Mouse (Mus musculus): ENCODE measurements at regions not wholly inside any gene's neighbourhood (a gene's known extent, or its start where the extent isn't known, plus 50 kb on each side); places are given as distances from the start of the nearest gene placed in this dataset.

DNA sequence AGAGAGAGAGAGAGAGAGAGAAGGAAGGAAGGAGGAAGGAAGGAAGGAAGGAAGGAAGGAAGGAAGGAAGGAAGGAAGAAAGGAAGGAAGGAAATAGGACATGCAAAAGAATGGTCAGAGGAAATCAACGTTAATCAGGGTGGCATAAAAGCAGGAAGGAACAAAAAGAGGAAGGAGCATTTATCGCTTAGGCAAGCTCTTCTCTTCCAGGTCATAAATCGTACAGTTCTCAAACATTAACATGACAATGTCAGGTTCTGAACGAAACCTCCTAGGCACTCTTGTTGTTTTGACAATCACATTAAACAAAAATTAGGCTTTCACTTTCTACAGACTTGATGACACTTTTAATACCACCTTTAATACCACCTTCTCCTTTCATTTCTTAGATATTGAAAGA lies 594.0 kb downstream of the Efna5 start:
- H3K27me3 ChIP-seq (ENCODE audit: control insufficient read depth, insufficient read depth, low read length, poor library complexity, severe bottlenecking), result no peaks in the 10 kb centered on the region
- no peaks in the 10 kb centered on the region for H3K36me3 ChIP-seq (ENCODE audit: control insufficient read depth, insufficient read depth, low read length, poor library complexity, severe bottlenecking)
- DNase-seq (ENCODE audit: low read depth, low spot score), result no peak

- DNase-seq (ENCODE audit: low read depth, low spot score), result no peak
- no peaks in the 10 kb centered on the region for H3K27me3 ChIP-seq (ENCODE audit: control insufficient read depth, insufficient read depth, low read length, poor library complexity, severe bottlenecking)
- no peaks in the 10 kb centered on the region for H3K36me3 ChIP-seq (ENCODE audit: control insufficient read depth, insufficient read depth, low read length, poor library complexity, severe bottlenecking)
These were observed 594.7 kb downstream of the Efna5 start for GRCm38 (mm10) chr17:62286086-62287080.

GRCm38 (mm10) chr17:62280201-62280600 lies 600.9 kb downstream of the Efna5 start:
- H3K27me3 ChIP-seq (ENCODE audit: control insufficient read depth, insufficient read depth, low read length, poor library complexity, severe bottlenecking), result no peaks in the 10 kb centered on the region
- H3K36me3 ChIP-seq (ENCODE audit: control insufficient read depth, insufficient read depth, low read length, poor library complexity, severe bottlenecking), result no peaks in the 10 kb centered on the region
- DNase-seq (ENCODE audit: low read depth, low spot score), result no peak

GRCm38 (mm10) chr17:62271399-62271798 lies 609.7 kb downstream of the Efna5 start:
- DNase-seq (ENCODE audit: low read depth, low spot score), result no peak
- no peaks in the 10 kb centered on the region for H3K27me3 ChIP-seq (ENCODE audit: control insufficient read depth, insufficient read depth, low read length, poor library complexity, severe bottlenecking)
- H3K36me3 ChIP-seq (ENCODE audit: control insufficient read depth, insufficient read depth, low read length, poor library complexity, severe bottlenecking), result no peaks in the 10 kb centered on the region

DNA sequence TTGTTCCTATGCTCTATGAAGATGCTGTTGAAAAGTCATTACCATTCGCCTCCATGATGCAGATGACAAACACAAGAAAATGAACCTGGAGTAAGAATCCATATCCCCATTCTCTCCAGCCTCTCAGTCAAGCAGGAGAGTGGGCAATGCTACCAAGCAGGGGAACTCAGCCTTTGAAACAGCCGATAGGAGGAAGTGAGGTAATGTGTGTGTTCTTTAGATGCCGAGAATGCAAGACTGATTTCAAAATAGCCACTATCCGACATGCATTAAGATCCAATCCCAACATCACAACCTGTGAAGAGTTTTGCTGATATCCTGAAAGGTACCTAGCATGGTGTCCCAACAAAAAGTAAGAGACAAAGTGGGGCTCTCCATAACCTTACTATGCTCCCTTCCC lies 611.8 kb downstream of the Efna5 start:
- no peak for DNase-seq (ENCODE audit: low read depth, low spot score)
- H3K27me3 ChIP-seq (ENCODE audit: control insufficient read depth, insufficient read depth, low read length, poor library complexity, severe bottlenecking), result no peaks in the 10 kb centered on the region
- no peaks in the 10 kb centered on the region for H3K36me3 ChIP-seq (ENCODE audit: control insufficient read depth, insufficient read depth, low read length, poor library complexity, severe bottlenecking)

DNA sequence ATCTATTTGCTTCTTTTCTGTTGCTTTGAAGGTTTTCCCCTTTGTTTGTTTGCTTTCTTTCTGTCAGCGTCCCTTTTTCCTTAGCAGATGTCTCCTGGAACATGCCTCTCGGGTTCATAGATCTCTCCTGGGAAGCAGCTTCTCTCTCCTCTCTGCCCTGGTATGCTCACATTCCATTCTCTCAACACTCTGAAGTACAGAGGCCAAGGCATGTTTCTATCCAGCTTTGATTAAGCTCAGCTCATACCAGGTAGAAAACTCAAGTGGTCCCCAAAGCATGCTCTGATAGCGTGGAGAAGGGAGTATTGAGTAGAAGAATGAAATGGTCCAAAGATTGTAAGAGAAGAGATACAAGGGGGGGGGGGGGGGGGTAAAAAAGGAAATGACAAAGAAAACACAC lies 627.7 kb downstream of the Efna5 start:
- Histone ChIP-seq H3K27me3 (ENCODE audit: control insufficient read depth, insufficient read depth, low read length, poor library complexity, severe bottlenecking) (no peaks in the 10 kb centered on the region), H3K36me3 (ENCODE audit: control insufficient read depth, insufficient read depth, low read length, poor library complexity, severe bottlenecking) (no peaks in the 10 kb centered on the region)
- DNase-seq (ENCODE audit: low read depth, low spot score), result no peak

DNA sequence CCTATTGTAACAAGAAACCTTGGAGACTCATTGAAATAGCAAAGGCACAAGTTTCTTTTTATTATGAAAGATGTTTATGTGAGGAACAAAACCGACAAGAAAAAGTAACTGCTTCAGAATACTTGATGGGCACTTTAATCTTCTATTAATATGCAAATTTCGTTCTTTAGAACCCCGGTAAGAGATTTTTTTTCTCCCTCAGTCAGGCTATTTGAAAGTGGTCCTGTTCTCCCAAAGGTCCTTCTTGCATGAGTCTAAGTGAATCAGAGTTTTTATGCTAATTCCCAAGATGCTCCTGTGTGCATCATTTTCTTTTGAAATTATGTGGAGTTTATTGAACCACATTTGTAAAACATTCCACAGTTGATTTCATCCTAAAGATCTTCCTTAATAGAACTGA lies 633.1 kb downstream of the Efna5 start:
- no peaks in the 10 kb centered on the region for H3K27me3 ChIP-seq (ENCODE audit: control insufficient read depth, insufficient read depth, low read length, poor library complexity, severe bottlenecking)
- DNase-seq (ENCODE audit: low read depth, low spot score), result no peak

GRCm38 (mm10) chr17:62246650-62247049 lies 634.5 kb downstream of the Efna5 start:
- Histone ChIP-seq H3K36me3 (ENCODE audit: control insufficient read depth, insufficient read depth, low read length, poor library complexity, severe bottlenecking) (no peaks in the 10 kb centered on the region), H3K27me3 (ENCODE audit: control insufficient read depth, insufficient read depth, low read length, poor library complexity, severe bottlenecking) (no peaks in the 10 kb centered on the region)
- no peak for DNase-seq (ENCODE audit: low read depth, low spot score)

More for the DNA sequence above, 633.1 kb downstream of the Efna5 start:
- H3K36me3 ChIP-seq (ENCODE audit: control insufficient read depth, insufficient read depth, low read length, poor library complexity, severe bottlenecking), result no peaks in the 10 kb centered on the region

DNA sequence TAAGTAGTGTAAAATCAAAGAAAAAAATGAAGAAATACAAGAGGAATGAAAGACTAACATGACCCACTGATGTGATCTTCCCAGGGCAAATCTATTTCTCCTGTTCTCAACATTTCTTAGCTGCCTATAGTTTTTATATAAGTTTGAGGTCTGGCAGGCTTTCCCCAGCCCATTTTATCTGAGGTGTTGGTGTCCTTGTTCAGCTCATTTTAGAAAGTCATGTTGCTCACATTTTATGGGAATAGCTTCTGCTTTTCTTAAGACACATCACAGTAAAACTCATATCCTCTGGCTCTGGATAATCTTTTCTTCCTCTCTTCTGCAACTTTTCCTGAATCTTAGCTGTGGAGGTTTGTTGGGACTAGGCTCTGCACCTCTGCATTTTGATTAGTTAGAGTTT lies 650.2 kb downstream of the Efna5 start:
- H3K27me3 ChIP-seq (ENCODE audit: control insufficient read depth, insufficient read depth, low read length, poor library complexity, severe bottlenecking), result no peaks in the 10 kb centered on the region
- H3K36me3 ChIP-seq (ENCODE audit: control insufficient read depth, insufficient read depth, low read length, poor library complexity, severe bottlenecking), result no peaks in the 10 kb centered on the region
- no peak for DNase-seq (ENCODE audit: low read depth, low spot score)

- no peak for DNase-seq (ENCODE audit: low read depth, low spot score)
- no peaks in the 10 kb centered on the region for H3K36me3 ChIP-seq (ENCODE audit: control insufficient read depth, insufficient read depth, low read length, poor library complexity, severe bottlenecking)
- H3K27me3 ChIP-seq (ENCODE audit: control insufficient read depth, insufficient read depth, low read length, poor library complexity, severe bottlenecking), result no peaks in the 10 kb centered on the region
These were observed 670.6 kb downstream of the Efna5 start for GRCm38 (mm10) chr17:62210441-62211025.

DNA sequence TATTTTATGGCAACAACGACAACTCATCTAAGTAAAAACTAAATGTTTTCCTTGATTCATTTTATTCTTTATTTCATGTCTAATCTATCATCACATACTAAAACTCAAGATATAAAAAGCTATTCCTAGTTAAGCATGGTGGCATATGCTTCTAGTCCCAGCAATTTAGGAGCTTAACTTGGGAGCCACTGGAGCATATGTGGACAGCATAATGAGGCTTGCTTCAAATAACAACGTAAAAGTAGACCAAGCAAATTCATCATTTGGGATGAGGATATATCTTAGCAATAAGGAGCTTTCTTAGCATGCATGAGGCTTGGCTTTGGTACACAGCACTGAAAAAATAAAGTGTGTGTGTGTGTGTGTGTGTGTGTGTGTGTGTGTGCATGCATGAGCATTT lies 678.5 kb downstream of the Efna5 start:
- DNase-seq (ENCODE audit: low read depth, low spot score), result no peak
- no peaks in the 10 kb centered on the region for H3K36me3 ChIP-seq (ENCODE audit: control insufficient read depth, insufficient read depth, low read length, poor library complexity, severe bottlenecking)
- no peaks in the 10 kb centered on the region for H3K27me3 ChIP-seq (ENCODE audit: control insufficient read depth, insufficient read depth, low read length, poor library complexity, severe bottlenecking)

DNA sequence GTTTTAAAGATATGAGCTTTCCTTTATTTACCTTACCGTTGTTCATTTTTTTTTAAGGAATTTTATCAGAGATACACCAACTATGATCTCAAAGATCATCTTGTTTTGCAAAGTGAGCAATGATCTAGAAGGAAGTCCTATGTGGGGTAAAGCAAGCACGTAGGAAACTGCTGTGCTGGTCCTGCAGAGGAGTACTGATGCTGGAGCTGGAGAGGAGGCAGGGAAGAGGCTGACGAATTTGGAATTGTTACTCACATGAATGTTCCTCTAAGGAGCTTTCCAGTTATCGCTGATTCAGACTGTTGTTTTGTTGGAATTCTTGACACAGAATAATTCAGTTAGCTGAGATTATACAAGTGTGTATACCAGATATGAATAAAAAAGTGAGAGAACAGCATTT lies 680.6 kb downstream of the Efna5 start:
- no peaks in the 10 kb centered on the region for H3K27me3 ChIP-seq (ENCODE audit: control insufficient read depth, insufficient read depth, low read length, poor library complexity, severe bottlenecking)
- DNase-seq (ENCODE audit: low read depth, low spot score), result no peak
- no peaks in the 10 kb centered on the region for H3K36me3 ChIP-seq (ENCODE audit: control insufficient read depth, insufficient read depth, low read length, poor library complexity, severe bottlenecking)

- H3K27me3 ChIP-seq (ENCODE audit: control insufficient read depth, insufficient read depth, low read length, poor library complexity, severe bottlenecking), result no peaks in the 10 kb centered on the region
- H3K36me3 ChIP-seq (ENCODE audit: control insufficient read depth, insufficient read depth, low read length, poor library complexity, severe bottlenecking), result no peaks in the 10 kb centered on the region
- DNase-seq (ENCODE audit: low read depth, low spot score), result no peak
These were observed 681.6 kb downstream of the Efna5 start for GRCm38 (mm10) chr17:62199559-62199958.

DNA sequence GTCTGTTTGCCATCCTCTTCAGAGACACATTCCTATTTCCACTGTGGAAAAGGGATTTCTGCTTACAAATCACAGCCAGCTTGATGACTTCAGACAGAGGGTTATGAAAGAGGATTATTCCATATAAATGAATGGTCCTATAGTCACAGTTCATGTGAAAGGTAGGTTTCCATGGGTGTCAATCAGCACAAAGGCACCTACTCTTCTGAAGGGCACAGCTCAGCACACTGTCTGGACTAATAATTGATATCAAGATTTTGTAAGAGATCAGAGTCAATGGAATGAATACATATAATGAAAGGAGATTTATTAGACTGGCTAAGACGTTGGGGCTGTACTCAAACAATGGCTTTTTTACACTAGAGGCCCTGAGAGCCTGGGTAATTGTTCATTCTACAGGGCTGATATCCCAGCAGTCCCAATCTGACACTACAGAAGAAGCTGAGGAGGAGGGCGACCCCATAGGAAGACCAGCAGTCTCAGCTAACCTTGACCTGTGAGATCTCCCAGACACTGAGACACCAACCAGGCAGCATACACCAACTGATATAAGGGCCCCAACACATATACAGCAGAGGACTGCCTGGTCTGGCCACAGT lies 702.4 kb downstream of the Efna5 start:
- Histone ChIP-seq H3K36me3 (ENCODE audit: control insufficient read depth, insufficient read depth, low read length, poor library complexity, severe bottlenecking) (no peaks in the 10 kb centered on the region), H3K27me3 (ENCODE audit: control insufficient read depth, insufficient read depth, low read length, poor library complexity, severe bottlenecking) (no peaks in the 10 kb centered on the region)
- DNase-seq (ENCODE audit: low read depth, low spot score), result no peak

DNA sequence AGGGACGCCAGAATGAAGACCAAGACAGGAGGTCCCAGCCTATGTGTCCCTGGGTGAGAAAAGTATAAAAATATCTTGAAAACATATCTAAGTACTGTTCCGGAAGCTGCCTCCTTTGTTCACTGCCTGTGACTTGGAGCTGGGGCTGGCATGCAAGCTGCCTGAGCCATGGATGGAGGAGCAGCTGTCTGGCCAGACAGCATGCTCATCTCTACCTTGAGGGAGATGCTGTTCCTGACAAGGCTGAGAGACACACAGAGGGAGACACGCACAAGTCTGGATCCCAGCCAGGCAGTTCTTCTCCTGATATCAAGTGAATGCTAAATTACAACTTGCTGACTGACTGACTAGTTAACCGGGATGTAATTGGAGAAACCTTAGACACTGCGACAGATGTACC lies 704.8 kb downstream of the Efna5 start:
- no peak for DNase-seq (ENCODE audit: low read depth, low spot score)

More for the DNA sequence above, 704.8 kb downstream of the Efna5 start:
- H3K36me3 ChIP-seq (ENCODE audit: control insufficient read depth, insufficient read depth, low read length, poor library complexity, severe bottlenecking), result no peaks in the 10 kb centered on the region
- H3K27me3 ChIP-seq (ENCODE audit: control insufficient read depth, insufficient read depth, low read length, poor library complexity, severe bottlenecking), result no peaks in the 10 kb centered on the region

Data from splenic B cell, adult 2 months (primary cell).